Mouse (Mus musculus) erythroblast, embryonic 14.5 days (primary cell): ENCODE results near the gene Ppib.

Experiments used
- GATA1 ChIP-seq: IDR thresholded peaks from 2 replicates; pipeline ENCODE4 v1.6.1; 2012; ENCODE audit warnings: low read length, inconsistent platforms, mixed read lengths
- TAL1 ChIP-seq: IDR thresholded peaks from 3 replicates; pipeline ENCODE4 v1.6.1; 2012; ENCODE audit warnings: low read length, inconsistent platforms, mixed read lengths

DNA sequence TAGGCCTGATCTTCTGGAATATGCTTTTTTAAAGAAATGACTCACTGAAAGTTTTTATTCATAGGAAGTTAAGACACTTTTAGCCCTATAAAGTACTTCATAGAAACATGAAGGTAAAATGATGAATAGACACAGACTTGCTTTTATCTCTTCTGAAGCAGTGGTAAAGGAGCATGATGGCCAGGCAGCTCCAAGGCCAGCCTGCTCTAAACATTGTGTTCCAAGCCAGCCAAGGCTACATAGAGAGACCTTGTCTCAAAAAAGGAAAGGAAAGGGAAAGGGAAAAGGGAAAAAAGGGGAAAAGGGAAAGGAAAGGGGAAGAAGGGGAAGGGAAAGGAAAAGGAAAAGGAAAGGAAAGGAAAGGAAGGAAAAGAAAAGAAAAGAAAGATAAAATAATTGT, 39.4 kb upstream of the Ppib start:
- no peak for TF ChIP-seq GATA1
- TF ChIP-seq TAL1: no peak
